Comparison of ENCODE assay signal across 27 mouse cellular contexts in genomic region chr6:97985658-97986057, GRCm38 (mm10).
A peak's percentile ranks its signal among the peaks of the same experiment; 100 is the strongest.
DNase-seq lines count a peak whose midpoint lies in the region; ATAC-seq lines count a peak whose summit lies in the region.
"Had no signal": no experiment of that assay in that cellular context is flagged by ENCODE, and none has a peak within 500 bp of the region (broad histone marks: within the 10 kb centered on the region; RNA-seq: fewer than 3 reads in every experiment).

No protein-coding gene starts in this region.

- H3K4me1 ChIP-seq in heart, embryonic 11.5 days (ENCODE audit: control insufficient read depth, insufficient read depth, low read length): peaks cover 8% of the 10 kb centered on the region
- peaks cover 27% of the 10 kb centered on the region for H3K4me1 ChIP-seq in heart, embryonic 12.5 days (replicated peaks)
- peaks cover 8 to 32% of the 10 kb centered on the region in 2 experiments for H3K4me1 ChIP-seq in heart, embryonic 14.5 days (ENCODE audit: control insufficient read depth in 2 of 2, insufficient read depth in 2 of 2, low read length in 2 of 2)
- no peaks in the 10 kb centered on the region for H3K4me1 ChIP-seq in neural tube, embryonic 15.5 days
- H3K4me1 ChIP-seq: embryonic facial prominence, embryonic 13.5 days; embryonic facial prominence, embryonic 15.5 days had no signal

- H3K9me3 ChIP-seq in heart, embryonic 11.5 days (replicated peaks; ENCODE audit: control insufficient read depth, low read length): no peaks in the 10 kb centered on the region
- H3K9me3 ChIP-seq in heart, embryonic 12.5 days (replicated peaks): no peaks in the 10 kb centered on the region
- no peaks in the 10 kb centered on the region for H3K9me3 ChIP-seq in heart, embryonic 14.5 days (ENCODE audit: control insufficient read depth, low read length)
- H3K9me3 ChIP-seq in neural tube, embryonic 15.5 days (replicated peaks): no peaks in the 10 kb centered on the region
- H3K9me3 ChIP-seq: embryonic facial prominence, embryonic 13.5 days; embryonic facial prominence, embryonic 15.5 days; forebrain, embryonic 10.5 days; forebrain, embryonic 12.5 days had no signal

- ATAC-seq in heart, embryonic 11.5 days (replicated peaks; ENCODE audit: insufficient number of reproducible peaks, low FRiP score, low TSS enrichment): no peak
- no peak for ATAC-seq in heart, embryonic 12.5 days (ENCODE audit: insufficient number of reproducible peaks, low FRiP score)
- no peak for ATAC-seq in heart, embryonic 14.5 days (ENCODE audit: insufficient number of reproducible peaks, insufficient read depth, low FRiP score, low read depth)
- no peak for ATAC-seq in neural tube, embryonic 15.5 days (ENCODE audit: low FRiP score)
- ATAC-seq: CD4-positive, CD25-positive, alpha-beta regulatory T cell, adult 4 months; forebrain, embryonic 14.5 days; forebrain, embryonic 16.5 days had no signal

- H3K4me2 ChIP-seq in heart, embryonic 11.5 days: no peak overlapping the region
- H3K4me2 ChIP-seq in heart, embryonic 12.5 days: no peak overlapping the region
- no peak overlapping the region for H3K4me2 ChIP-seq in heart, embryonic 14.5 days (ENCODE audit: low read length)
- H3K4me2 ChIP-seq in neural tube, embryonic 15.5 days: no peak overlapping the region
- H3K4me2 ChIP-seq: embryonic facial prominence, embryonic 13.5 days; embryonic facial prominence, embryonic 15.5 days; forebrain, embryonic 12.5 days had no signal

- H3K36me3 ChIP-seq in heart, embryonic 11.5 days (ENCODE audit: control insufficient read depth, insufficient read depth, low read length): no peaks in the 10 kb centered on the region
- H3K36me3 ChIP-seq in heart, embryonic 12.5 days: no peaks in the 10 kb centered on the region
- no peaks in the 10 kb centered on the region for H3K36me3 ChIP-seq in heart, embryonic 14.5 days (ENCODE audit: control insufficient read depth, insufficient read depth, low read length)
- H3K36me3 ChIP-seq in neural tube, embryonic 15.5 days: no peaks in the 10 kb centered on the region
- H3K36me3 ChIP-seq: embryonic facial prominence, embryonic 13.5 days; embryonic facial prominence, embryonic 15.5 days; forebrain, embryonic 10.5 days; forebrain, embryonic 12.5 days; G1E had no signal

- H3K4me3 ChIP-seq in heart, embryonic 11.5 days (ENCODE audit: low read depth, low read length): no peak overlapping the region
- no peak overlapping the region for H3K4me3 ChIP-seq in heart, embryonic 12.5 days
- H3K4me3 ChIP-seq in heart, embryonic 14.5 days (ENCODE audit: control insufficient read depth in 1 of 2, insufficient read depth in 1 of 2, low read depth in 1 of 2, low read length in 2 of 2): no peak overlapping the region
- no peak overlapping the region for H3K4me3 ChIP-seq in neural tube, embryonic 15.5 days (replicated peaks)
- H3K4me3 ChIP-seq: embryonic facial prominence, embryonic 13.5 days; embryonic facial prominence, embryonic 15.5 days; erythroblast, embryonic 14.5 days; forebrain, embryonic 10.5 days; forebrain, embryonic 12.5 days had no signal

- H3K9ac ChIP-seq in heart, embryonic 11.5 days (ENCODE audit: low read depth, low read length): 0 out of 2 replicates have a peak overlapping the region, but pooled peaks have one; percentile 22
- H3K9ac ChIP-seq in heart, embryonic 12.5 days: no peak overlapping the region
- H3K9ac ChIP-seq in heart, embryonic 14.5 days (ENCODE audit: low read length): 0 out of 2 replicates have a peak overlapping the region, but pooled peaks have one; percentile 16
- H3K9ac ChIP-seq in neural tube, embryonic 15.5 days (replicated peaks): no peak overlapping the region
- H3K9ac ChIP-seq: embryonic facial prominence, embryonic 13.5 days; embryonic facial prominence, embryonic 15.5 days; forebrain, embryonic 12.5 days had no signal

- no peak overlapping the region for H3K27ac ChIP-seq in heart, embryonic 11.5 days (ENCODE audit: low read depth, low read length)
- H3K27ac ChIP-seq in heart, embryonic 12.5 days (ENCODE audit: poor library complexity, severe bottlenecking): no peak overlapping the region
- H3K27ac ChIP-seq in heart, embryonic 14.5 days (replicated peaks in 1 of 2; ENCODE audit: control insufficient read depth in 1 of 2, insufficient read depth in 1 of 2, low read depth in 2 of 2, low read length in 2 of 2): no peak overlapping the region
- no peak overlapping the region for H3K27ac ChIP-seq in neural tube, embryonic 15.5 days (replicated peaks)
- H3K27ac ChIP-seq: embryonic facial prominence, embryonic 13.5 days; embryonic facial prominence, embryonic 15.5 days; forebrain, embryonic 10.5 days; forebrain, embryonic 12.5 days had no signal

- intact Hi-C loops in heart, postnatal 36 days (cut with DNase I): loop anchor here (5.0 kb wide), 1 partner anchor 48 kb away; no protein-coding TSS in a partner anchor

- WGBS in heart, embryonic 11.5 days (ENCODE audit: insufficient replicate concordance): 38% methylated on average over 9 of the region's 9 CpGs
- WGBS in heart, embryonic 12.5 days: 35% methylated on average over 9 of the region's 9 CpGs
- WGBS in heart, embryonic 14.5 days: 32% methylated on average over 9 of the region's 9 CpGs
- 83% methylated on average over 9 of the region's 9 CpGs for WGBS in neural tube, embryonic 15.5 days

- H3K27me3 ChIP-seq in heart, embryonic 11.5 days (ENCODE audit: control insufficient read depth, insufficient read depth, low read length): no peaks in the 10 kb centered on the region
- no peaks in the 10 kb centered on the region for H3K27me3 ChIP-seq in heart, embryonic 12.5 days (replicated peaks)
- no peaks in the 10 kb centered on the region for H3K27me3 ChIP-seq in heart, embryonic 14.5 days (ENCODE audit: control insufficient read depth, insufficient read depth, low read length)
- H3K27me3 ChIP-seq in neural tube, embryonic 15.5 days (replicated peaks): no peaks in the 10 kb centered on the region
- H3K27me3 ChIP-seq: CH12.LX; embryonic facial prominence, embryonic 13.5 days; embryonic facial prominence, embryonic 15.5 days; forebrain, embryonic 12.5 days had no signal

- no peak for DNase-seq in heart, postnatal 36 days
- peak; percentile 0 for DNase-seq in neural tube, embryonic 10.5 days (ENCODE audit: extremely low spot score, low spot score)
- DNase-seq: adrenal gland, adult 2 months; adrenal gland, postnatal 10 days; adrenal gland, postnatal 25 days; B cell, adult 2 months; cerebellum, adult 11 months; cerebellum, adult 18-20 months; cerebellum, adult 8-10 months; cerebellum, adult 9-11 months; cerebellum, postnatal 14 days; cerebellum, postnatal 36 days; embryo, embryonic 11 days had no signal

Comparison
In these comparisons a context has a peak if more than half of its experiments do, and no peak if none do; other contexts are left out.
1. H3K9ac ChIP-seq: peak in heart, embryonic 11.5 days (single experiment) and heart, embryonic 14.5 days (single experiment); none in heart, embryonic 12.5 days (single experiment) and neural tube, embryonic 15.5 days (single experiment).